Mouse (Mus musculus) embryonic fibroblast, embryonic 13.5 days (primary cell): ENCODE results near the gene Gjc3. TPM values are rescaled to one million over a fixed set of nuclear protein-coding genes. Genes with fewer than 3 reads are reported as not detected.

Experiments
- H3K27ac ChIP-seq: 2 replicates; pipeline ENCODE4 v1.5.1; 2012; ENCODE audit warnings: low read length, control low read depth, inconsistent platforms; ENCODE audit not compliant: insufficient read depth
- H3K4me1 ChIP-seq: 2 replicates; pipeline ENCODE4 v1.6.1; 2011; ENCODE audit warnings: low read length; ENCODE audit not compliant: control insufficient read depth, insufficient read depth
- H3K4me3 ChIP-seq: 2 replicates; pipeline ENCODE4 v1.5.1; 2011; ENCODE audit warnings: mild to moderate bottlenecking, control low read depth, low read length; ENCODE audit not compliant: insufficient read depth
- CTCF ChIP-seq: IDR thresholded peaks from 2 replicates; pipeline ENCODE4 v1.5.1; 2011; ENCODE audit warnings: mild to moderate bottlenecking, control low read depth, low read length, moderate library complexity, borderline replicate concordance; ENCODE audit not compliant: insufficient read depth
- POLR2A ChIP-seq: IDR thresholded peaks from 2 replicates; pipeline ENCODE4 v1.6.1; 2011; ENCODE audit warnings: low read depth, mild to moderate bottlenecking, control low read depth, low read length, moderate library complexity
- polyA plus RNA-seq: library from polyadenylated mRNA; stranded (reverse); fragments of >200 nt; gene quantifications from 2 replicates; pipeline ENCODE4 v1.2.4, GENCODE M21; 2011; ENCODE audit warnings: low read depth; ENCODE audit not compliant: missing spikeins, insufficient read length

The Gjc3 gene
- polyA plus RNA-seq: 0.18 TPM in 1 of 2 replicates, not detected in the other

DNA sequence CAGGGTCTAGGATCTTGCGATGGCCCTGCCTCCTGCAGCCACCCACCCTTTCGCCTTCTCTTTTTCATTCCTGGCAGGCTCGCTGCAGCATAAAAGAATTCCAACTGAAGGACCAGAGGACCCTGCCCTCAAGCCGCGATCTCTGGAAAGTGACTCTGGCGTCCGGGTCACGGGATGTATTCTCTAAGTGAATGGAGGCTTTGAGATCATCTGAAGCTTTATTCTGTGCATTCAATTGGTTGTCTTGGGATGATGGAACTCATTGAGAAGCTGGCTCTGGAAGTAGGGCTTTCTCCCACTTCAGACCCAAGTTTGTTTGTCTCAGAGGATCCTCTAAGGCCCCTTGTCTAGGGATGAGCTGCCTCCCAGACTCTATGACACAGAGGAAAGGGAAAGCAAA is at the start of gene Gjc3:
Gene Gjc3, minus strand, starts transcription at position 154 of the 400 bp plus-strand sequence.
- Histone ChIP-seq H3K4me3 (no peak within 1 kb of the TSS), H3K4me1 (no peaks in the 10 kb centered on the region), H3K27ac (no peak within 1 kb of the TSS)
- TF ChIP-seq POLR2A: no peak
- no peak for TF ChIP-seq CTCF

DNA sequence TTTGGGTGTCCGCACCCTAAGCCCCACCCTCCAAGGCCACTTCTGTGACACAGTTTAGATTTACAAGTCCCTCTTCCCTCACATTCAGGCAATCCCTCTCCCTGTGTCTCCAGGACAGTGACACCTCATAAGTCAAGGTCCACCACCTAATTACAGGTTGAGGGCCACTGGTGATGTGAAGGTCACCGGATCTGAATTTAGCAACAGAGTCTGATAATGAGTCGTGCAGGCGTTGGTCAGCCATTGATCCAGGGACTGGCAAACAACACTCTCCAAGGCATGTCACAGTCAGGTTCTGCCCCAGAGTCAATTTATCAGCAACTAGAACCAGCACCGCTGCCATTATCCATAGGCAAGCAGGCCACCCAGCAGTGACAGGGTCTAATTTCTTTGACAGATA is 49.5 kb upstream of the Gjc3 start:
- Histone ChIP-seq H3K4me3 (no peak overlapping the region), H3K27ac (no peak overlapping the region), H3K4me1 (no peaks in the 10 kb centered on the region)
- no peak for TF ChIP-seq POLR2A
- TF ChIP-seq CTCF: no peak

DNA sequence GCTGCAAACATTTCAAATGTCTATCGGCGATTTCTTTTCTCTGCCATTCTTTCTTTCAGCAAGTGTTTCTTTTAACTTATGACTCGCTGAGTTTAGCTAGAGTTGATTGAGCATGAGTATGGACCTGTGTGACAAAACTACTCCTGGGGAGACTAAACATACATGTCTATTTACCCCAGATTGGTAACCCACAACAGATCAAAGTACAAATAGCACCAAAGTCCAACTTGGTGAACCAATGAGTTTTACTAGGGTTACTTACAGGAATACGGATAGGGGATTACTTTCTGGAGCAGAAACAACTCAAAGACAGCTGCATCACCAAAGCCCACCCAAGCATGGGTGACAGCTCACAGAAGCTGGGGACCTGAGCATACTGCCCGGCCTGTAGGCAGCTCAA is 46.5 kb upstream of the Gjc3 start:
- Histone ChIP-seq H3K4me1 (no peaks in the 10 kb centered on the region), H3K4me3 (no peak overlapping the region), H3K27ac (no peak overlapping the region)
- TF ChIP-seq POLR2A (no peak), CTCF (no peak)

DNA sequence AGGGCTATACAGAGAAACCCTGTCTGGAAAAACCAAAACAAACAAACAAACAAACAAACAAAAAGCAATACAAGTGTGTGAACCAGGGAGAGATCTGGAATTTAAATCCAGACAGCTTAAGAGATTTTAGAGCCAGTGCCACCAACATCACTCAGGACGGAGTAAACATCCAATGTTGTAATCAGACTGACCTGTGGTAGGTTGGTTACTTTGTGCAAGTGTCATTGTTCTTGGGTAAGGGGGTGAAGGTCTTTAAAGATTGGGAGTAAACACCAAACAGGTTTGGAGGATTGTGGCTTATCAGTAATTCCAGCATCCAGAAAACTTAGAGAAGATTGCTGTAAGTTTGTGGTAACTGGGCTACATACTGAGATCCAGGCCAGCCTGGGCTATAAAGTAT is 23.5 kb upstream of the Gjc3 start:
- Histone ChIP-seq H3K4me1 (no peaks in the 10 kb centered on the region), H3K27ac (no peak overlapping the region), H3K4me3 (no peak overlapping the region)
- no peak for TF ChIP-seq POLR2A

DNA sequence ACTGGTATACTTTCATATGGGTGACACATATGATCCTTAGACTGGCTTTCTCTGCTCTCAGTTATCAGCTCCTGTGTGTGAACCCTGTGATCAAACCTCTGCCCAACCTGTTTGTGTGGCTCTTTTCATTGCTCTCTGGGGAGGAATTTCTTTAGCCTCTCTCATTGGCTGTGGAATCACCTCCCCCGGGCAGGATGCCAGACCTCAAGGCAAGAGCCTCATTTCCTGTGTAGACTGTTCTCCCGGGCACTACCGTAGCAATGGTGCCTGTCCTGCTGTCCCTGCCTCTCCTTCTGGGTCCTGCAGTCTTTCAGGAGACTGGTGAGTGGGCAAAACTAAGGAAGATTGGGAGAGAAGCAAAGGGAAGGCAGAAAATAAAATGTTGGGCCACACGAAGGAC is 18.4 kb upstream of the Gjc3 start, which contains the start of gene Azgp1:
Gene Azgp1, plus strand, starts transcription at position 221 of the 400 bp plus-strand sequence.
- H3K27ac ChIP-seq: no peak within 1 kb of the TSS
- no peak within 1 kb of the TSS for H3K4me3 ChIP-seq
- TF ChIP-seq POLR2A: no peak
- no peak for TF ChIP-seq CTCF
- H3K4me1 ChIP-seq: no peaks in the 10 kb centered on the region

DNA sequence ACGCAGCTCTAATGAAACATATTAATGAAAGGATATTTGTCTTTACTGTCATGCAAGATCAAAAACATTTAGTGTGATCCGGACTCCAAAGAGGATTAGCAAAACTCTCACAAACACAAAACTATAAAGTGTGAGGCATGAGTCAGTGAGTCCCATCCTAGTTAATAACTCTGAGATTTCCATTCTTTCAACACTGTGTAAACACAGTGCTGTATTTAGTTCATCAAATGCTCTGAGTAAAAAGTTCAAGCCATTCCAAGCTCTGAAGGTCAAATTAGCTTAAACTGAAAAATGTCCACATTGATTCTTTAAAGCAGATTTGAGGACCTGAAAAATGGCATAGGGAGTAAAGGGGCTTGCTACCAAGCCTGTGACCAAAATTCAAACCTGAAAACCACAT is 16.2 kb upstream of the Gjc3 start:
- Histone ChIP-seq H3K4me3 (no peak overlapping the region), H3K27ac (no peak overlapping the region), H3K4me1 (no peaks in the 10 kb centered on the region)
- TF ChIP-seq POLR2A (no peak), CTCF (no peak)

DNA sequence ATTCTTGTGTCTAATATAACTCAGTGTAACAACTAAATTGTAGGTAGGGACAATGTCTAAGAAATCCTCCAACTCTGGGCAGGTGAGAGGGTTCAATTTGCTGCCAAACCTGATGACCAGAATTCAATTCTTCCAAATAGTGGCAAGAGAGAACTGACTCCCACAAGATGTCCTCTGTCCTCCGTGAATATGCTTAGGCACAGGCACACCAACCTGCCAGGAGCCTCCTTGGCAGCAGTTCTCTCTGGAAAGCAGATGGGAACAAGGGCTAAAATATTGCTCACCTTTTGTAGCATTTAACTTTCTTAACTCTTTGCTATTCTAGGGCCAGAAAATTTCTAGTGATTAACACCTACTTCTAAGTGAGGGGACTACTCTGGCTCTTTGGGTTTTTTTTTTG is 14.4 kb upstream of the Gjc3 start:
- no peak overlapping the region for H3K27ac ChIP-seq
- H3K4me1 ChIP-seq: no peaks in the 10 kb centered on the region
- no peak for TF ChIP-seq CTCF
- TF ChIP-seq POLR2A: no peak
- no peak overlapping the region for H3K4me3 ChIP-seq

DNA sequence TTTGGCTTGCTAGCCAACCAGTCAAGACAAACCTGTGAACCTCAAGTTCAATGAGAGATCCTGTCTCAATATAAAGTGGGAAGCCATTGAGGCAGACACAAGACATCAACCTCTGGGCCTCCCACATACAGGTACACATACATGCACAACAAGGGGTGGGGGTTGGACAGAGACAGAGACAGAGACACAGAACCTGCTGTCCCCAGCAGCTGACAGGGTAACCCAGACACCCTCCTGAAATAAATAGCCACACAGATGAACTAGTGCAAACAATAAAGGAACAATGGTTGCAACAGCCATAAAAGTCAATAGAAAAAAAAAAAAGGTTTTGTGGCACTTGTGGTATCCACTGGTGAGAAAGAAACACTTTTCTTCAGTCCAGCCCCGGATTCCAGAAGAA is 12.5 kb upstream of the Gjc3 start:
- Histone ChIP-seq H3K4me1 (no peaks in the 10 kb centered on the region), H3K27ac (no peak overlapping the region), H3K4me3 (no peak overlapping the region)
- no peak for TF ChIP-seq POLR2A

DNA sequence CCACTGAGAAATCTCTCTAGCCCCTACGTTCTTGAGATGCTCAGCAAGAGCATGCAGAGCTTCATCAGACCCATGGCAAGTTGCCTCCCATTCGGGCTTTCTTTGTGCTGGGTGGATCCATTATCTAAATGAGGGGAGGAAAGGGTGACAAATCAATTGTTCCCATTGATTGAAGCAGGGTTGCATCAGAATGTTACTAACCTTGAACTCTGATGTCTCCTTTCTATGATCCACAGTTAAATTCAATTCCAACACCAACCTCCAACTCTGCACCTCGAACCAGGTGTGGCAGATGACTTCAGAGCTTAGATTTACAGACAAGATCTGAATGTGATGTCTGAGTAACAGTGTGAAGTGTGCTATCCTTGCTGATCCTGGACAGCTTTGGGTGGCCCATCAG is 11.8 kb upstream of the Gjc3 start:
- Histone ChIP-seq H3K4me1 (no peaks in the 10 kb centered on the region), H3K4me3 (no peak overlapping the region), H3K27ac (no peak overlapping the region)
- TF ChIP-seq CTCF: no peak
- TF ChIP-seq POLR2A: no peak

DNA sequence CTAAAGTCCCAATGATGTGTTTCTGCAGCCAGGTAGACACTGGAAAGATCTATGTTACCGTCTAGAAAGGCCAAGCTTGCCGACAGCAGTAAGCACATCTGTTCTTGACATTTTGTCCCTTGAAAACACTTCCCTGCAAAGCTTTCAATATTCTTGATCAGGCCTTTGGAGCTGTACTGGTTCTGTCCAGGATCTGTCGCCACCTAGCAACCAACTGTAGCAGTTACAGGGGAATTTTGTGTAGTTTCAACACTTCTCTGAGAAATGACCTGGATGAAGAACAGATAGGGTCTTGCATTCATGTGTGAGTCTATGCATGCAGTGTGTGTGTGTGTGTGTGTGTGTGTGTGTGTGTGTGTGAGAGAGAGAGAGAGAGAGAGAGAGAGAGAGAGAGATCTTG is 10.8 kb upstream of the Gjc3 start:
- no peak for TF ChIP-seq POLR2A
- TF ChIP-seq CTCF: no peak
- Histone ChIP-seq H3K27ac (no peak overlapping the region), H3K4me1 (no peaks in the 10 kb centered on the region), H3K4me3 (no peak overlapping the region)

DNA sequence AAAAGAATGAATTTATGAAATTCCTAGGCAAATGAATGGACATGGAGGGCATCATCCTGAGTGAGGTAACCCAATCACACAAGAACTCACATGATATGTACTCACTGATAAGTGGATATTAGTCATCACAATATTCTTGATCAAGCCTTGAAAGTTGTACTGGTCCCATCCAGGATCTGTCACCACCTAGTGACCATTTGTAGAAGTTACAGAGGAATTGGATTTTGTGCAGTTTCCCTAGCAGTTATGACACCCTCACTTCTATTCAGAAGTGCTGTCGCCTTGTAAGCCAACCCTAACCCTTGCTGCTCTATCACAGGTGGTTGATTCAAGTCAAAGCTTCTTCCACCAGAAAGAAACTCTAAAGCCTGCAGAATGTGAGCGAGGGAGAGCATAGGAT is 10.3 kb upstream of the Gjc3 start:
- Histone ChIP-seq H3K4me3 (no peak overlapping the region), H3K4me1 (no peaks in the 10 kb centered on the region), H3K27ac (no peak overlapping the region)
- TF ChIP-seq POLR2A: no peak
- TF ChIP-seq CTCF: no peak

DNA sequence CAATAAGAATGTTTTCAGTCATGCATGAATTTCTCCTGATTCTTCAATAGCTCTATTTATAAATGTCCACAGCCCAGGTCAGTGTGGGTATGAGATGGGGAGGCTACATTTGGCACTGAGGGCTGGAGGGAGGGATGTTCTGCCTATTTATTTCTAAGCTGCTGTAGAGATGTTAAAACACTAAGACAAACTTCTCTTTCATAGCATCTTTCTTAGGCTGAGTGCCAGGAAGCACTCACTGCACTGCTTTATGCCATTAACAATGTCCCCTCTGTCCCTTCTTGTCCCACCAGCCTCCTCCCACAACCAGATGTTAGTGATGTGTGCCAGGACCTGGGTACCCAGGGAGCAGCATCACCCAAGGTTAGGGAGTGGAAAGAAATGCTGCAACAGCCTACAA is 3.6 kb upstream of the Gjc3 start:
- H3K4me3 ChIP-seq: no peak overlapping the region
- no peak overlapping the region for H3K27ac ChIP-seq
- no peak for TF ChIP-seq POLR2A
- no peak for TF ChIP-seq CTCF
- H3K4me1 ChIP-seq: no peaks in the 10 kb centered on the region
